Mouse (Mus musculus) CD4-positive naive resting alpha-beta T cell, adult 76 days (primary cell): ENCODE measurements around the gene Pcnx4. TPM values are rescaled to one million over a fixed set of nuclear protein-coding genes. Genes with fewer than 3 reads are reported as not detected.

Experiments used
- total RNA-seq: library from RNA; stranded (reverse); gene quantifications from one replicate; pipeline ENCODE4 v1.2.4, GENCODE M21; 2023

The Pcnx4 gene
- total RNA-seq = 3.8 TPM

DNA sequence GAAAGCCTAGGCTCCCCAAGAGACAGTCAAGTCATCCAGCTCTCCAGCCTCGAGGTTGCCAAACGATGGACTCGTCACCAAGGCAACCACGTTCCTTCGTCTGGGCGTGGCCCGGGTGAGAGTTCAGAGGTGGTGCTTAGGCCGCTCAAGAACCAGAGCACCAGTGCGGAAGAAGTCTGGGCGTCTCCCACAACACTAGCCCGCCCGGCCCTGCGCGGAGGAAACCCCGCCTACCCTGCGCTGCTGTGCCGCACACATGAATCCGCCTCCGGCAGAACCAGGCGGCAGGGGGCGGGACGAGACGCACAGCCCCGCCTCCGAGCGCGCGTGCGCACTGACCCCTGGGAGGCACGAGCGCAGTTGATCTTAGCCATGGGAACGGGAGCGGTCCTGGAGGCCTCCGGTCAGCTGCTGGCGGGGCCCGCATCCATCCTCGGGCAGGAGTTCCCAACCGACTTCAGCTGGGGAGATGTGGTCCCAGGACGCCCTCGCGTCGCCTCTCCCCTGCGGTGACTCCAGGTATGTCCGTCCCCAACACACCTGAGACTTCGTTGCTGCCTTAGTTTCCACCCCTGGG, at the start of gene Pcnx4:
Pcnx4 (plus strand) TSS at position 363 of the 577 bp plus-strand sequence.

Other genes with a start within 250 kb of the Pcnx4 start
- 0.62 TPM for gene Rtn1, start 127.3 kb upstream of the Pcnx4 start, total RNA-seq
- not detected for gene Lrrc9, start 94.5 kb upstream of the Pcnx4 start, total RNA-seq
- not detected for gene Gm4756, start 113.3 kb downstream of the Pcnx4 start, total RNA-seq
- gene Dhrs7, start 128.5 kb downstream of the Pcnx4 start, total RNA-seq = 22.2 TPM
- 170 TPM for gene Ppm1a, start 221.1 kb downstream of the Pcnx4 start, total RNA-seq